Mouse (Mus musculus) neural tube, embryonic 12.5 days (tissue): ENCODE data around the gene Pck2. TPM values are rescaled to one million over a fixed set of nuclear protein-coding genes. Genes with fewer than 3 reads are reported as not detected.

Experiments used
- ATAC-seq: fragments of 200-750 bp; cut with Nextera tagmentation; 2 replicates; pipeline ENCODE4 v1.8.0; 2017; ENCODE audit warnings: low read depth, mild to moderate bottlenecking, moderate TSS enrichment, moderate library complexity; ENCODE audit not compliant: low FRiP score
- H3K27ac ChIP-seq: fragments of 300-500 bp; sonication (generic); 2 replicates; pipeline ENCODE4 v1.5.1; 2016
- H3K27me3 ChIP-seq: fragments of 300-500 bp; sonication (generic); replicated peaks from 2 replicates; pipeline ENCODE4 v1.6.1; 2016; ENCODE audit warnings: mild to moderate bottlenecking
- H3K36me3 ChIP-seq: fragments of 300-500 bp; sonication (generic); 2 replicates; pipeline ENCODE4 v1.6.1; 2016; ENCODE audit warnings: mild to moderate bottlenecking
- H3K4me1 ChIP-seq: fragments of 300-500 bp; sonication (generic); 2 replicates; pipeline ENCODE4 v1.6.1; 2016
- H3K4me2 ChIP-seq: fragments of 300-500 bp; sonication (generic); replicated peaks from 2 replicates; pipeline ENCODE4 v1.6.1; 2016; ENCODE audit warnings: mild to moderate bottlenecking
- H3K4me3 ChIP-seq: fragments of 300-500 bp; sonication (generic); 2 replicates; pipeline ENCODE4 v1.5.1; 2016
- H3K9ac ChIP-seq: fragments of 300-500 bp; sonication (generic); 2 replicates; pipeline ENCODE4 v1.6.1; 2016; ENCODE audit warnings: mild to moderate bottlenecking
- H3K9me3 ChIP-seq: fragments of 300-500 bp; sonication (generic); 2 replicates; pipeline ENCODE4 v1.6.1; 2016; ENCODE audit warnings: mild to moderate bottlenecking
- WGBS: fragments of 180-500 bp; shearing (Covaris S2); methylation state at CpG from one replicate; pipeline ENCODE4 v1.1.7; 2016; 5-methylcytosine and 5-hydroxymethylcytosine counted together
- polyA plus RNA-seq: library from polyadenylated mRNA; unstranded; fragments of >200 nt; fragmentation: Nextera tagmentation; extraction: Ambion mirVana; gene quantifications from 2 replicates; pipeline ENCODE4 v1.2.1, GENCODE M21; 2016

The Pck2 gene
- polyA plus RNA-seq, 1 experiment from 2014 or later = 18.2 TPM

GRCm38 (mm10) chr14:55579511-55580496 lies 39.7 kb downstream of the Pck2 start:
- 87% methylated on average over 23 of the region's 23 CpGs for WGBS
- no peaks in the 10 kb centered on the region; the same call in 1 of the 2 replicates for H3K4me1 ChIP-seq
- no peaks in the 10 kb centered on the region for H3K9me3 ChIP-seq
- H3K4me3 ChIP-seq = no peak overlapping the region
- H3K36me3 ChIP-seq = peaks cover 20% of the 10 kb centered on the region
- H3K27ac ChIP-seq = no peak overlapping the region
- no peak overlapping the region for H3K9ac ChIP-seq
- no peak for ATAC-seq
- no peak overlapping the region for H3K4me2 ChIP-seq
- H3K27me3 ChIP-seq = no peaks in the 10 kb centered on the region

GRCm38 (mm10) chr14:55580731-55581130 lies 40.7 kb downstream of the Pck2 start:
- H3K9ac ChIP-seq = no peak overlapping the region
- no peak overlapping the region for H3K4me2 ChIP-seq
- ATAC-seq = no peak
- no peak overlapping the region for H3K4me3 ChIP-seq
- H3K9me3 ChIP-seq = no peaks in the 10 kb centered on the region
- peaks cover 4% of the 10 kb centered on the region; the same call in 1 of the 2 replicates for H3K4me1 ChIP-seq
- no peak overlapping the region for H3K27ac ChIP-seq
- H3K36me3 ChIP-seq = peaks cover 20% of the 10 kb centered on the region
- no peaks in the 10 kb centered on the region for H3K27me3 ChIP-seq
- 96% methylated on average over 16 of the region's 16 CpGs for WGBS

GRCm38 (mm10) chr14:55581981-55582681 lies 42.1 kb downstream of the Pck2 start:
- 74% methylated on average over 9 of the region's 9 CpGs for WGBS
- H3K9me3 ChIP-seq = no peaks in the 10 kb centered on the region
- H3K4me1 ChIP-seq = peaks cover 4% of the 10 kb centered on the region; the same call in 1 of the 2 replicates
- no peak overlapping the region for H3K27ac ChIP-seq
- ATAC-seq = no peak
- H3K4me3 ChIP-seq = no peak overlapping the region
- H3K36me3 ChIP-seq = peaks cover 22% of the 10 kb centered on the region
- no peak overlapping the region for H3K4me2 ChIP-seq
- H3K9ac ChIP-seq = no peak overlapping the region
- H3K27me3 ChIP-seq = no peaks in the 10 kb centered on the region

GRCm38 (mm10) chr14:55584303-55584701 lies 44.2 kb downstream of the Pck2 start:
- WGBS = 42% methylated on average over 5 of the region's 5 CpGs
- no peak overlapping the region for H3K27ac ChIP-seq
- ATAC-seq = no peak
- peaks cover 4% of the 10 kb centered on the region; the same call in 1 of the 2 replicates for H3K4me1 ChIP-seq
- peak overlapping the region; percentile 43 for H3K4me3 ChIP-seq
- H3K9ac ChIP-seq = peak overlapping the region; percentile 57
- no peaks in the 10 kb centered on the region for H3K27me3 ChIP-seq
- peaks cover 36% of the 10 kb centered on the region for H3K36me3 ChIP-seq
- peak overlapping the region; percentile 79 for H3K4me2 ChIP-seq
- no peaks in the 10 kb centered on the region for H3K9me3 ChIP-seq

- Histone ChIP-seq H3K4me1 (peaks cover 8% of the 10 kb centered on the region; the same call in 1 of the 2 replicates), H3K36me3 (peaks cover 36% of the 10 kb centered on the region), H3K4me3 (peak within 1 kb of the TSS; percentile 43), H3K9ac (peak within 1 kb of the TSS; percentile 57), H3K27ac (no peak within 1 kb of the TSS), H3K9me3 (no peaks in the 10 kb centered on the region), H3K4me2 (peak within 1 kb of the TSS; percentile 79), H3K27me3 (no peaks in the 10 kb centered on the region)
- WGBS = 2% methylated on average over 43 of the region's 43 CpGs
- ATAC-seq = peak; percentile 56
Observed at GRCm38 (mm10) chr14:55584702-55585565, 44.9 kb downstream of the Pck2 start, which contains the start of gene Emc9. Gene Emc9 (minus strand): TSS chr14:55585302.

- H3K4me2 ChIP-seq = peak overlapping the region; percentile 79
- H3K27ac ChIP-seq = no peak overlapping the region
- no peak overlapping the region for H3K4me3 ChIP-seq
Observed at GRCm38 (mm10) chr14:55585566-55585960, 45.5 kb downstream of the Pck2 start.

GRCm38 (mm10) chr14:55586149-55586548 lies 46.1 kb downstream of the Pck2 start:
- no peak overlapping the region for H3K4me2 ChIP-seq
- no peak overlapping the region for H3K4me3 ChIP-seq
- WGBS = 95% methylated on average over 2 of the region's 2 CpGs
- no peaks in the 10 kb centered on the region for H3K27me3 ChIP-seq
- H3K9ac ChIP-seq = no peak overlapping the region
- H3K4me1 ChIP-seq = peaks cover 13% of the 10 kb centered on the region; the same call in 1 of the 2 replicates
- H3K36me3 ChIP-seq = peaks cover 24% of the 10 kb centered on the region
- no peak for ATAC-seq
- no peaks in the 10 kb centered on the region for H3K9me3 ChIP-seq
- no peak overlapping the region for H3K27ac ChIP-seq

More at GRCm38 (mm10) chr14:55585566-55585960, 45.5 kb downstream of the Pck2 start:
- 65% methylated on average over 6 of the region's 6 CpGs for WGBS
- no peaks in the 10 kb centered on the region for H3K9me3 ChIP-seq
- no peak overlapping the region for H3K9ac ChIP-seq
- no peak for ATAC-seq
- H3K27me3 ChIP-seq = no peaks in the 10 kb centered on the region
- H3K4me1 ChIP-seq = peaks cover 13% of the 10 kb centered on the region; the same call in 1 of the 2 replicates
- H3K36me3 ChIP-seq = peaks cover 30% of the 10 kb centered on the region

- H3K4me1 ChIP-seq = peaks cover 33% of the 10 kb centered on the region
- no peak for ATAC-seq
Observed at GRCm38 (mm10) chr14:55589271-55589670, 49.2 kb downstream of the Pck2 start.

GRCm38 (mm10) chr14:55589771-55590448 lies 49.8 kb downstream of the Pck2 start:
- peak overlapping the region; percentile 98 for H3K4me2 ChIP-seq

More at GRCm38 (mm10) chr14:55589271-55589670, 49.2 kb downstream of the Pck2 start:
- no peaks in the 10 kb centered on the region for H3K27me3 ChIP-seq
- no peak overlapping the region for H3K9ac ChIP-seq
- H3K36me3 ChIP-seq = peaks cover 19% of the 10 kb centered on the region
- H3K4me3 ChIP-seq = no peak overlapping the region
- no peak overlapping the region for H3K4me2 ChIP-seq
- no peaks in the 10 kb centered on the region for H3K9me3 ChIP-seq
- 94% methylated on average over 5 of the region's 5 CpGs for whole genome bisulfite sequencing
- H3K27ac ChIP-seq = no peak overlapping the region

GRCm38 (mm10) chr14:55590748-55591330 lies 50.8 kb downstream of the Pck2 start, which contains the start of gene Psme2:
Gene Psme2 (minus strand): TSS chr14:55591113.
- H3K36me3 ChIP-seq = peaks cover 35% of the 10 kb centered on the region
- H3K27ac ChIP-seq = peak within 1 kb of the TSS; percentile 67
- H3K4me1 ChIP-seq = peaks cover 29% of the 10 kb centered on the region
- H3K4me3 ChIP-seq = peak within 1 kb of the TSS; percentile 87
- peak; percentile 96 for ATAC-seq
- peak within 1 kb of the TSS; percentile 86 for H3K9ac ChIP-seq
- WGBS = 1% methylated on average over 22 of the region's 22 CpGs
- no peaks in the 10 kb centered on the region for H3K27me3 ChIP-seq
- H3K9me3 ChIP-seq = no peaks in the 10 kb centered on the region
- peak within 1 kb of the TSS; percentile 98 for H3K4me2 ChIP-seq

More at GRCm38 (mm10) chr14:55589771-55590448, 49.8 kb downstream of the Pck2 start:
- peak overlapping the region; percentile 86 for H3K9ac ChIP-seq
- H3K4me3 ChIP-seq = peak overlapping the region; percentile 87
- ATAC-seq = no peak
- H3K27ac ChIP-seq = no peak overlapping the region
- WGBS = 87% methylated on average over 11 of the region's 11 CpGs
- peaks cover 26% of the 10 kb centered on the region for H3K36me3 ChIP-seq
- H3K27me3 ChIP-seq = no peaks in the 10 kb centered on the region
- H3K9me3 ChIP-seq = no peaks in the 10 kb centered on the region
- peaks cover 32% of the 10 kb centered on the region for H3K4me1 ChIP-seq
